Mouse (Mus musculus) adrenal gland, adult 2 months (tissue): ENCODE measurements around the gene Pdss2. TPM values are rescaled to one million over a fixed set of nuclear protein-coding genes. Genes with fewer than 3 reads are reported as not detected.
"Not testable (repeated sequence)": the region's sequence is repeated elsewhere in the genome, so short reads cannot be mapped to it uniquely, and the experiment has no call there.

Source experiments
- DNase-seq: peaks from one replicate; pipeline ENCODE4 v3.0.0; 2021
- polyA plus RNA-seq: library from polyadenylated mRNA; depleted of rRNA; stranded (reverse); fragments of >200 nt; gene quantifications from 2 replicates; pipeline ENCODE4 v1.2.3, GENCODE M21; 2012
- total RNA-seq, 2 experiments: library from RNA; stranded (reverse); gene quantifications; 2 replicates each; pipeline ENCODE4 v1.2.3; 2021

The Pdss2 gene
- total and polyA plus RNA-seq, 3 experiments: 18.9 to 26.7 (median 19.9) TPM

DNA sequence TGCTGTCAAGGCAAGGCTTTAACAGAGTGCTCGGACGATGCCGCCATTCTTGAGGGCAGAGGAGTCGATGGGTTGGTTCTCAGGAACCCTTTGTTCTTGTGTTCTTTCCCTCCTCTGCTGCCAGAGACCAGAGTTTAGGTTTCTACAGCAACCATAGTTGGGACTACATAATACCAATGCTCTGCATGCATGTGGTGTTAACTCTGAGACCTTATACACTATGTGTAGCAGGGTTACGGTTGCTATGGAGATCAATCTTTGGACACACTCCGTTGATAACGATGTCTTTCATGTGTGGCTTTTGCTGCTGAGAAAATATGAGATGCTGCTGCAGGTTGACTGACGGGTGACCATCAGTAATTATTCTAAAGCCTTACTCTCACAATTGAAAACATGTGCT, 20.9 kb downstream of the Pdss2 start:
- DNase-seq: no peak

DNA sequence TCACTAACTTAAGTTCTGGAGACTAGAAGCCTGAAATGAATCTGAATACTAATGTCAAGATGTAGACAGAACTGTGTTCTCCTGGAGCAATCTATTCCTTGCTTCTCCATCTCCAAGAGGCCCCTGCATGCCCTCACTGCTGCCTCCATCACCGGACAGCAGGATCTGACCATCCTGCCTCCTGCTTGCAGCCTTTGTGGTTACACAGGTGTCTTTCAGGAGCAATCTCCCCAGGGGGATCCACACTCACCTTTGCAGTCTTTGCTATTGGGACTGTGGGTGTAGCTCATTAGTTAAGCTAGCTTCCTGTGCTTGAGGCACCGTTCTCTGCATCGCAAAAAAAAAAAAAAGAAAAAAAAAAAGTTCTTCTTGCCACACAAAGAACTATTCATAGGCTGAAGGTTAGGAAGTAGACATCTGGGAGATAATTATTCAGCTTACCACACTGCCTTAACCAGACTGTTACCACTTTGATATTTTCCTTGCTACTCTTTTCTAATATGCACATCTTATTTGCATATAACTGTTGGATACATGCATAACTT, 23.0 kb downstream of the Pdss2 start:
- no peak for DNase-seq

DNA sequence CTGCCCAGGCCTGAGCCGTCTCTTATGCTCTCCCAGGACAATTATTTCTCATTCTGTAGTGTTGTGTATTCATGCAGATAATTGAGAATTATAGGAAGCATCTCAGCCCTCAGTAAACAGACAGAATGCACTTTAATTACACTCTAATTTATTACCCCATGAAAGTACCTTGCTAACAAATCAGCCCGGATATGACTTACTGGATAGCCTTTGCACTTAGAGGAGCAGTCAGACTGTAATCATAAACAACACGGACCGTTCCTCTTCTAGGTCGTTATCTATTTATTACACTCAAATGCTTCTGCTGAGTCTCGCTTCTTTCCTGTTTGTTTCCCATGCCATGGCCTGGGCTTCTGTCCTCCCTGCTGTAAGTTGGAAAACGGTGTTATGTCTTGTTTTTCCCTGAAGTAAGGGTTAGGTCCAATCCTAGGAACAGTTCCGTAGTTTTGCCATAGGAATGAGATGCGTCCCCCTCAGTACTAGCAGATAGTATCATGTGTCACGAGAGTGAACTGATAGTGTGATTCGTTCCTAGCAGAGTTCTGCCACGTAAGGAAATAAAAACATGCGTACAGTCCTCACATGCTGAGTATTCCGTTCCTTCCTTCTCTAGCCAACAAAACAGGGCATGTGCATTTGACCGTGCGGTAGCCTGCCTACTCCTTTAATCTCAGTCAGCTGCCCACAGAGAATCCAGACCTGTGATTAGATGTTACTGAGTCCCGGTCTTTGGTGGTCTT, 24.3 kb downstream of the Pdss2 start:
- DNase-seq: no peak

DNA sequence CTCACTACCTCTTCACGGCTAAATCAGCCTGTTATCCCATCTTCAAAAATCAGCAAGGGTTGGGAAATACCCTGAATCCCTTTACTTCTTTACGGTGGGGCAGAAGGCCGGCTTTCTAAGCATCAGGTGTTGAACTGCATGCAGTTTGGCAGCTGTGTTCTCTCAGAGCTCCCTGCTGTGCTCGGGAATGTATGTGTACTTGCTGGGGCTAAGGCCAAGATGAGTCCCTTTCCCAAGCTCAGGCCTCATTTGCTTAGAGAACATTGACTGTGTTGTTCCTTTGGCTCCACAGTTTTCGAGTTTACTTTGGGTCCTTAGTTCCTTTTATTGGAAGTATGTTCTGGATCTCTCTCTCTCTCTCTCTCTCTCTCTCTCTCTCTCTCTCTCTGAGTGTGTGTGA, 26.7 kb downstream of the Pdss2 start:
- no peak for DNase-seq

DNA sequence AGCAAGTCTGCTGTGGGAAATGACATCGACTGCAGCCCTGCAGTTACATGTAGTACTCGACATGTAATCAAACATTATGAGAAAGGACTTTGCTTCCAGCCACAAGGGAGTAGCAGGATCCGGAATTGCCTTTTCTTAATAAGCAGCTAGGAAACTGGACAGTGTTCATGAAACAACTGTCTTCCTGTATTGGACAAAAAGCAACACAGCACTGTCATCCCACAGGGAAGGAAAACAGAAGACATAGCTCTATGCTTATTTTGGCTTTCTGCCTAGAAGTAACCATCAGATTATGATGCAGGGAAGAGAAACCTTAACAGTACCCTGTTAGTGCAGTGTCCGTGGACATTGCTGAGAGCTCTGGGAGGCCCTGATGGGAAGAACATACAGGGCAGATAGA, 31.0 kb downstream of the Pdss2 start:
- no peak for DNase-seq

DNA sequence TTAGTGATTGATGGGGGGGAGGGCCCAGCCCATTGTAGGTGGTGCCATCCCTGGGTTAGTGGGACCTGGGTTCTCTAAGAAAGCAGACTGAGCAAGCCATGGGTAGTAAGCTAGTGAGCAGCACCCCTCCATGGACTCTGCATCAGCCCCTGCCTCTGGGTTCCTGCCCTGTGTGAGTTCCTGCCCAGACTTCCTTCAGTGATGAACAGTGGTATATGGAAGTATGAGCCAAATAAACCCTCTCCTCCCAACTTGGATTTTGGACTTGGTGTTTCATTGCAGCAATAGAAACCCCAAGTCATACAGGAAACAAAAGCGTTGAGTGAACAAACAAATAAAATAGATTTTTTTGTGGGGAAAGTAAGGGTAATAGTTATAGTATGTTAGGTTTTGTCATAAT, 35.7 kb downstream of the Pdss2 start:
- not testable (repeated sequence) for DNase-seq

DNA sequence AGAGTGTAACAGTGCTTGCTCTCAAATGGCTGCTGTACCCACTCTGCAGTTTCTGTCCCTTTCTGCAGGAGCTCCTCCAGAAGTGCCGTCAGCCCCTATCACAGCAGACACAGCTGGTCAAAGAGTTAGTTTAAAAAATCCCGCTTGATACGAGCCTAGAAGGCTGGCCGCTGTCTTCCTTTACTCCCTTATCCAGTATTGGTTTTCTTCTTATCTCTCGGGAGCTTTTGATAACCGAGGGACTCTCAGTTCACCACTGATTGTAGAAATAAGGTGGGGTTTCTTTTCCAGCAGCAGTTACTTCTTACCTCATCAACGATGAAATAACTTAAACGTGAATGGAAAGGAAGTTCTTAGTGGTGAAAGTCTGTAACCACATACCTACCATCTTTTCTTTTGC, 36.2 kb downstream of the Pdss2 start:
- not testable (repeated sequence) for DNase-seq

DNA sequence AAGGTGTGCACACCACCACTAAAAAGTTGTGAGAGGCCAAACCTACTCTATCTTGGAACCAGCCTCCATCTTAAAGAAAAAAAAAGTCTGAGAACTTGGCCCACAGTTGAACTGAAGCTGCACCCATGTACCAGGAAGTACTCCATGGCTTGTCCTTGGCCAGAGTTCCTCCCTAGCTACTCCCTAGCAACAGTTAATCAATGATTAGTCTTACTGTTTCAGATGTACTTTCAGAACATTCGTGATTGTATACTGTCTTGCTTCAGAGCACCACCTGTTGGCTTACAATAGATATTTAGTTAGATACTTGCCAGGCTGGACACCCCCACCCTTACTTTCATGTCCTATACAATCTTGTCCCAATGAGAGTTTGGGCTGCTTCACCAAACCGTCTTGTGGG, 50.0 kb downstream of the Pdss2 start:
- DNase-seq: no peak

DNA sequence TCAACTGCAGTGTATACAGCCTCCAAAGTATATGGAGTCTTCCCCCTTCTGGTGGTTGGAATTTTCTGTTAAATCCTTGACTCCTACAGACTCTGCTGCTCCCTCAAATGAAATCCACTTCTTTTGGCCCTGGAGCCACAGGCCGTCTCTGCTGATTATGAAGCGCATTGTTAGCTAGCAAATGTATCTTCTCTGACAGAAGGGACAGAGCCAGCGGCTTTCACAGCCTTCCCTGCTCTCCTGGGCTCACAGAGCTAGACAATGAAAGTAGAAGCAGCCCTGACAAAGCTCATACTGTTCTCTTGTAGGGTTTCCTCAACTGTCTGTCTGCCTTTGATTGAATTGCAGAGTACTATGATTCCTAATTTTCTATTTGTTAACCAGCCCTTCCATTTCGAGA, 51.1 kb downstream of the Pdss2 start:
- DNase-seq: no peak

DNA sequence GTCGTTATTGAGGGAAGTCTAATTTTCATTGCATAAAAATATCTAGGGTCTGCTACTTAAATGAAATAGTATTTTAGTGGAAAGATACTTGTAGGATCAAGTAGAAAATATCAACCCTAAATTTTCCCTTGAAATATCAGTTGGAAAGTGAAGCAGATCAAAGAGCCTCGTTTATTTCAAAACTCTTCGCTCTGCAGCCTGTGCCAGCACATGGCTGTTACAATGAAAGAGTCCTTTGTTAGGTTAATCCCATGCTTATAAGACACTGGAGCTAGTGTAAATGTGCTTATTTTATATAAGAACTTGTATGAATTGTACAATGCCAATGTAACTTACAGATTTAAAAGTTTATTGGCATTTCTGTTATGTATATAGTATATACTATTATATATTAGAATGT, 51.8 kb downstream of the Pdss2 start:
- DNase-seq: no peak

DNA sequence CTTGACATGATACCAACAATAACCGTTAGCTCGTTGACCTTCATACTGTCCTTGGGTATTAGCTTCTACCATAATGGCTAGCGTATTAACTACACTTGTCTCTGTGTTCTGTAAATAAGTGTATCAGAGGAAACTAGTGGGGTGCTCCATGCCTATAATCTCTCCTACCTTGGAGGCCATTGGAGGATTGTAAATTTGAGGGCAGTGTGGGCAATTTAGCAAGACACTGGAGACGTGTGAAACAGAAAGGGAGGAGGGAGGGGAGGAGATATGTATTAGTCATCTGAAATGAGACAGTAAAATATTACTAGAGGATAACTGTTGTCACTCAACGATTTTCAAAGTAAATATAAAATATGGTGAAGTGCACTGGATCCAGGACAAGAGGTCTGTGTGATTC, 54.2 kb downstream of the Pdss2 start:
- peak; percentile 30 for DNase-seq

DNA sequence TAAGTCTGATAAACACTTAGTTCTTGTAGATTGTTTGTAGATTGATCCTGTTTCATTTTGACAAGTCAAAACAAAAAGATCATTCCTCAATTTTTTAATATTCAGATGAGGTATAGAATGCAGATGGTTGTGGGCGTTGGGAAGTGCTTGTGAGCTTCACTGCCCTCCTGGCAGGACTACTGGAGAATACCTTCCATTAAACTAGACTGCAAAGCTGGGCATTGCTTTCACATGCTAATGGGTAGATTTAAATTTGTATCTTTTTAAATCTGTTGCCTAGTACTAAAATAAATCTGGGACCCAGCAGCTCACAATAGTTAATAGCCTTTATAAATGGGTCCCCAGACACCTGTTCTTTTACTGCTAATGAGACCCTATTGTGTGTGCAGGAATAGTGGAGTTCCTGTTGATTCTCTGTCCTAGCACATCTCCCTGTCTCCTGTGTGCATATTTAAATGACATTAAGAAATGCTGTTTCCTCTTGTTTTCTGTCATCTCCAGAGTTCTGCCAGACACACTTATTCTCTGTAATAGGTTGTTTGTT, 54.9 kb downstream of the Pdss2 start:
- no peak for DNase-seq

DNA sequence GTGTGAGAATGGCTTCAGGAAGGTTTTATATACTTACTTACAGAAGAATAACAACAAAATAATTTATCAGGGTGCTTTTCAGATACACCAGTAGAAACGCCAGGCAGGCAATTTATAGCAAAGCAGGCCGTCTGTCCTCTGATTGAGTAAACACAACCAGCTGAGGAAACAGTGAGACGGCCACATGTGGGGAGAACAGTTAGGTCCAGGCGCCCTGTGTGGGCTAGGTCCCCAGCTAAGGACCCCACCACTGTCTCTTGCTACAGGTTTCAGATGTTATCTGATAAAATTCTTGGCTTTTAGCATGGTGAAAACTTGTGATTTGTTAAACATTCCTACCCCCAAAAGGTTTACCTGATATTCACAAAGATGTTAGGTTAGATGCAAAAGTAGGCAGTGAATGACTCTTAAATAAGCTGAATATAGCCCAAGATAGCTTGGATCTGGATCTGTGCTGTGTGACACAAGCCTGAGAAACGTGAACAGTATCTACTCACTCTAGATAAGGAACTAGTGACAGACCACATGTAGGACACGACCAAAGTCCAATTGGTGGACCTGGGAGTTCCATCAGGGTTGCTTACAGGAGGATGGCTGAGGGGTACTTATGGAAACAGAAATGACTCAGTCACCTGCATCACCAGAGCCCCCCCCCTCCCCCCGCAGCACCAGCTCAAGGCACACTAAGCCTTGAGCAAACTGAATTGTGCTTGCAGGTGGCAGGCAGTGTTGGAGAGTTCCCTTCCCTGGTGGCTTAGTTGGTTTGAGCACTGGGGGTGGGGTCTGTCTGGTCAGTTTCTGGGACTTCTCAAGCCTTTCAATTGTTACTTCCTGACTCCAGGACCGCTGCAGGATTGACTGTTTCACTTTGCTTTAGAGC, 56.2 kb downstream of the Pdss2 start:
- no peak for DNase-seq

DNA sequence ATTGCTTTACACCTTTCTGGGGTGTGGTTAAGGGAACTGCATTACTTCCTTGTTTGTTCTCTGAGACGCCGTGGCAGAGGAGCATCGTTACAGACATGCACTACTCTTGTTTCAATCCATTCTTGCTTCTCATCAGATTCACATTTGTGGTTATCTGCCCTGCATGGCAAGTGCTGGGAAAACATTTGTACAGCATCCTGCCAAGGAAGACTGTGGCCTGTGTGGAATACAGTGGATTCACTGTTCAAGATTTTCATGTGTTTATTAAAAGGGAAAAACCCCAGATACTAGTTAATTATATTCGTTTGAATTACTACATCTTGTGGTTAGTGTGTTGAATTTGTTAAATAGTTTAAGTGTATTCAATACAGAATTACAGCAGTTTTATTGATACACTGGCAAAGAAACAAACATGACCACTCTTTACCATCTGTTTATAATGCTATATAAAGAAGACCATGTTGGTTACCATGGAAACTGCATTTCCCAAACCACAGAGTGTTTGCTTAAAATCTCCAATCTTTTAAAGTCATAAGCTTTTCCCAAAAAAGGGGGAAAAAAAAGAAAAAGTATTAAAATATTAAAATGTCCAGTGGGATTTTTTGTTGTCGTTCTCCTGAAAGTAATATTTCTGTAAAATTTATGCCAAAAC, 58.5 kb downstream of the Pdss2 start:
- DNase-seq: no peak

DNA sequence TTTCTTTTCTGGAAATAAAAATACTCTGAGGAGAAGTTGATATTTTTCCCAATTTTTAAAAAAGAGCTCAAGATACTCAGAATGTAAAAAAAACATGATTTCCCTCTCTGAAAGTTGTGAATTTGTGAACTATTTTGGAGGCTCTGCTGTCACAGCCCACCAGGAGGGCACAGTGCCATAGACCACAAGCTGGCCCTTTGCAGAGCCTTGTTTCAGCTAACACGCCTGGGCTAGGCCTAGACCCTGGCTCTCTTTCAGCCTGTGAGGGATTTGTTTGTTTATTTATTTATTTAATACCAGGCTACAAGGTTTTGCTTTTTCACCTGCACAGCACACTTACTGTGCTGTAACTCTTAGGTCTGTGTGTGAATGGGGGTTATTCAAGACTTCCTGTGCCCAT, 64.3 kb downstream of the Pdss2 start:
- no peak for DNase-seq

DNA sequence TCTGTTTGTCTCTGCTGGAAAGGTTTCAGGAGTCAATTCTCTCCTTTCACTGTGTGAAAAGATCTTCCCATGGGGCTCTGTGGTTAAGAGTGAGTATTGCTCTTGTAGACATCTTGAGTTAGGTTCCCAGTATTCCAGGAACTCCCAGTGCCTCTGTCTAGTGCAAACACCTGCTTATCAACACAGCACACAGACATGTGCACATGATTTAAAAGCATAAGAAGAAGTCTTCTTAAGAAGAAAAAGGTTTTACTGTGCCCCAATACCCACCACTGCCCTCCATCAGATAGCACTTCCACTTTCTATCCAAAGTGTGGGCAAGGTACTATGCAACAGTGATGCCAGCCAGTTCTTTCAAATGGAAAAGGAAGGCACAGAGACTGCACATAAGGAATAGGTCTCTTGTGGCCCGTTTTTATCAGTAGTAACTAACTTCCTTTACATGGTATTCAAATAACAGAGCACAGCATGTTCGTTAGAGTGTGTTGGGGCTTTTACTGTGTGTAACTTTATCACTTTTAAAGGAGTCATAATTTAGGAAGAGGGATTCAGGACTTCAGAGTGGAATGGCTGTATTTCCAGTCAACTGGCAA, 69.4 kb downstream of the Pdss2 start:
- DNase-seq: no peak

DNA sequence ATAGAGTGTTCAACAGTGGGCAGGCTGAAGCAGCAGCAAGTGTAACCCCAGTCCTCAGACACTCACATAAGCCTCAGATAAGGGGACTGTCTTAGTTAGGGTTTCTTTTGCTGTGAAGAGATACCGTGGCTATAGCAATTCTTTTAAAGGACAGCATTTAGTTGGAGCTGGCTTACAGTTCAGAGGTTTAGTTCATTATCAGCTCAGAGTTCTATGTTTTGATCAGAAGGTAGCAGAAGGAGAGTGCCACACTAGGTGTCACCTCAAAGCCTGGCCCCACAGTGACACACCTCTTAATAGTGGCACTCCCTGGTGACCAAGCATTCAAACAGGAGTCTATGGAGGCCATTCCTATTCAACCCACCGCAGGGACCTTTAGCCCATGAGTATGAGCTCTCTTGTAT, 70.0 kb downstream of the Pdss2 start:
- DNase-seq: no peak

DNA sequence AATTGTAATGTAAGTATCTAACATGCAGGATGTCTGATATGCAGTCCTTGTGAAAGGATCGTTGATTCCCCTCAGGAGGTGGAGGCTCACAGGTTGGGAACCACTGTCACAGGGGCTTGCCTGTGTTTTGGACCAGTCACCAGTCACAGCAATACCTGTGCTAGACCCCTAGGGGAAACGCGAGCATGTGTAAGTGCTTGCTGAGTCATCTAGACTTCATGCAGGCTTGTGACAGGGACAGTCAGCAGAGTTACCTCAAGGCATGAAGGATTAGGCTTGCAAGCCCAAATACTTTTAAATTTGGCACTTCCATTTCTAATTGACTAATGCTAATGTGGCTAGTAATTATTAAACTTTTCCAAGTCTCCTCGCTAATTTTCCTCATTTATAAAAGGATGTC, 71.2 kb downstream of the Pdss2 start:
- no peak for DNase-seq

DNA sequence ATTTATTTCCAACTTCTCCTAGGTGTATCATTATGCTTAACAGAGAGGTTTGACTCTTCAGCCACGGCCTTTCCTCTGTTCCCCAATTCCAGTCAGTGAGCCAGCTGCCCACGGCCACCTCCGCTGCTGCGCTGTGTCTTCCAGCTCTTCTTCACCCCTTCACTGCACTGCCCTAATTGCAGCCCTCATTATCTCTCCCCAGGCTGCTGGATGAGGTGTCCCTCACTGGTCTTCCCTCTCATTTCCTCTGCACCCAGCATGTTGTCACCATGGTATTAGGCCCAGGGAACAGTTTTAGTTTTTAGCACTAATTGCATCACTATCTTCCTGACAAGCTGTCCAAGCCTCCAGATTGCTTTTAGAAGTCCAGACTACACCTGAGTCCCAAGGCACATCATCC, 73.0 kb downstream of the Pdss2 start:
- no peak for DNase-seq

DNA sequence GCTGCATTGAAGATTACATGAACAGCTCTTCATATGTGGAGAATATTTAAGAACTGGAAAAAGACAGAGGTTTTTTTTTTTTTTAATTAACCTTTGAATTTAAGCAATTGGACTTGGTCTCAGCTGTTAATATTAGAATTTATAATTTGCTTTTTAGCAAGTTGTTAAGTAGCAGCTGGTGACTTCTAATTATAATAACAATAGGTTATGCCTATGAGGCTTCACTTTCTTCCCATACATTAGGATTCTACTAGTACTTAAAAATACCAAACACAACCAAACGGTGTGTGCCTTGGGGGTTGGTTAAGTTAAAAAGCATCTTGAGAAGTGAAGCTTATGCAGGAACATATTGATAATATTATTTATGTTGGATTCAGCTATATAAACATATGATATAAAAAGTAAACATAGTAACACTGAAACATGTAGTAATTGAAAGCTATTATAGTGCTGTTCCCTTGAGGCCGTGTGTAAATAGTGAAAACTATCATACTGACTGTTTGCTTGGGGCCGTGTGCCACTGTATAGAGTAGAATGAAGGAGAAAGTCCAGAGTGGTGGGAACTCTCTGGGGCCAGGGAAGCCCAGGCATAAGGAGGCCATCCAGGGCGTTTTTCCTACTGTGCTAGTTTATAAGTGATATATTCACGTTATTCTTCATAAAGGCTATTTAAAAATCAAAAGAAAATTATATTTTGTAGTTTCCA, 87.0 kb downstream of the Pdss2 start:
- no peak for DNase-seq

DNA sequence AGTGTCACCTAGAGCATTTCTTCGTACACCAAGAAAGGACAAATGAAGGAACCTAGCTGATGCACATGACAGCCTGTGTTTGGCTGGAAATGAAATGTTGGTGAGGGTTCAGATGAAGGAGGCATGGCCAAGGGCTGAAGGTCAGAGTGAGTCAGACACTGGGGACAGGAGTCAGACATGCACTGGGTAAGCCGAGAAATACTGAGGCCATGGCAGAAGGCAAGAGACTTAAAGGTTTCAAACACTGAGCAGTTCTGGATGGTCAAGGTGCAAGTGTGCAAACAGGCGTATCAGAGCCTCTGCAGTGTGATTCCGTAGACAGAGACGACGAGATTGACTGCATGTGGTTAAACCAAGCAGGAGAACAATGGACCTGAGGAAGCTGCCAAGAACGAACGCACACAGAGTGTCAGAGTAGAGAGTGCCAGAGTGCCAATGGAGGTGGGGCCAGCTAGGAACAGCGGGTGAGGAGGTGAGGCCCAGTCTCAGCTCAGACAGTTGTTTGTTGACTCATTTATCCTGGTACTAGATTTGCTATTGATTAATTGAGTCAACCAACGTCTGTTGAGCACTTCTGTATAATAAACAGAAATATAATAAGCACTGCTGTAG, 89.6 kb downstream of the Pdss2 start:
- DNase-seq: peak; percentile 79
